Mouse (Mus musculus): ENCODE measurements around the gene Gm49486.

DNA sequence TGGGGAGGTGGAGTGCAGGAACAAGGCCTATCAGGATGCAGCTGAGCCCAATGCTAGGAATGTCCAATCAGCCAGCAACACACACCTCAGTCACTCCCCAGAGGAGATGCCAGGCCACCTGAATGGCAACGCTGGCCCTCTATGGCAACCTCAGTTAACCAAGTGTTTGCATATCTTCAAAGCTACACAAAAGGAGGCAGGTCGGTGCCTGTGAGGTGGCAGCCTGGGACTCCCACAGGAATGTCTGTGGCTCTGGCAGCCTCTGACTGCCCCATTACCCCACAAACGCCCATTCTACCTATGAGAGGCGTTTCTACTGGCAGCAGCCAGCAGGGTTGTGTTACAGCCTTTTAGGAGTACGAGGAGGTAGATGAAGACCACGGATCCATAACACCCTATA lies 69.4 kb downstream of the Gm49486 start:
- no peak for TF ChIP-seq CTCF (conservative IDR thresholded peaks at IDR 0.05; ENCODE audit: low read length)
- no peak for TF ChIP-seq POU5F1 (IDR thresholded peaks at IDR 0.05; ENCODE audit: borderline replicate concordance, low read length)

Measured in E14TG2a.4 (cell line).